Mouse (Mus musculus): ENCODE measurements at regions not wholly inside any gene's neighbourhood (a gene's known extent, or its start where the extent isn't known, plus 50 kb on each side); places are given as distances from the start of the nearest gene placed in this dataset.

- DNase-seq (ENCODE audit: low spot score in 2 of 2): no peak
- no peak overlapping the region for H3K27ac ChIP-seq
- no peak for TF ChIP-seq CTCF (conservative IDR thresholded peaks at IDR 0.05)
- no peak overlapping the region for H3K4me3 ChIP-seq
Measured at GRCm38 (mm10) chr15:61713953-61714352, 791.1 kb upstream of the A1bg start.

- DNase-seq (ENCODE audit: low spot score in 2 of 2): no peak
- no peak overlapping the region for H3K4me3 ChIP-seq
- no peak overlapping the region for H3K27ac ChIP-seq
- no peak for TF ChIP-seq CTCF (conservative IDR thresholded peaks at IDR 0.05)
Measured at GRCm38 (mm10) chr15:61708928-61709327, 786.1 kb upstream of the A1bg start.

- DNase-seq (ENCODE audit: low spot score in 2 of 2): no peak
- TF ChIP-seq CTCF (conservative IDR thresholded peaks at IDR 0.05): no peak
- no peak overlapping the region for H3K4me3 ChIP-seq
- no peak overlapping the region for H3K27ac ChIP-seq
Measured at GRCm38 (mm10) chr15:61707952-61708351, 785.1 kb upstream of the A1bg start.

GRCm38 (mm10) chr15:61692679-61693078 lies 769.9 kb upstream of the A1bg start:
- H3K4me3 ChIP-seq: no peak overlapping the region
- no peak for TF ChIP-seq CTCF (conservative IDR thresholded peaks at IDR 0.05)
- H3K27ac ChIP-seq: no peak overlapping the region
- DNase-seq (ENCODE audit: low spot score in 2 of 2): no peak

- peak; percentile 44 for TF ChIP-seq CTCF (conservative IDR thresholded peaks at IDR 0.05)
- Histone ChIP-seq H3K27ac (peak overlapping the region; percentile 29; the same call in 1 of the 2 replicates), H3K4me3 (peak overlapping the region; percentile 30)
- DNase-seq (ENCODE audit: low spot score in 2 of 2): peak; percentile 13 to 28
Measured at GRCm38 (mm10) chr15:61690425-61690824, 767.6 kb upstream of the A1bg start.

- H3K27ac ChIP-seq: no peak overlapping the region
- no peak for TF ChIP-seq CTCF (conservative IDR thresholded peaks at IDR 0.05)
Measured at GRCm38 (mm10) chr15:61689776-61690397, 767.1 kb upstream of the A1bg start.

GRCm38 (mm10) chr15:61682968-61683367 lies 760.2 kb upstream of the A1bg start:
- TF ChIP-seq CTCF (conservative IDR thresholded peaks at IDR 0.05): no peak
- DNase-seq (ENCODE audit: low spot score in 2 of 2): no peak
- Histone ChIP-seq H3K27ac (no peak overlapping the region), H3K4me3 (no peak overlapping the region)

More at GRCm38 (mm10) chr15:61689776-61690397, 767.1 kb upstream of the A1bg start:
- no peak for DNase-seq (ENCODE audit: low spot score in 2 of 2)
- H3K4me3 ChIP-seq: no peak overlapping the region; the same call in 1 of the 2 replicates

- TF ChIP-seq CTCF (conservative IDR thresholded peaks at IDR 0.05): no peak
- H3K4me3 ChIP-seq: no peak overlapping the region
Measured at GRCm38 (mm10) chr15:61670556-61670955, 747.7 kb upstream of the A1bg start.

GRCm38 (mm10) chr15:61660581-61660980 lies 737.8 kb upstream of the A1bg start:
- H3K27ac ChIP-seq: peak overlapping the region; percentile 64
- DNase-seq (ENCODE audit: low spot score in 2 of 2): peak in 1 of 2 experiments; percentile 4
- no peak for TF ChIP-seq CTCF (conservative IDR thresholded peaks at IDR 0.05)
- H3K4me3 ChIP-seq: no peak overlapping the region

More at GRCm38 (mm10) chr15:61670556-61670955, 747.7 kb upstream of the A1bg start:
- DNase-seq (ENCODE audit: low spot score in 2 of 2): no peak
- H3K27ac ChIP-seq: no peak overlapping the region

GRCm38 (mm10) chr15:61656951-61657350 lies 734.1 kb upstream of the A1bg start:
- Histone ChIP-seq H3K4me3 (no peak overlapping the region), H3K27ac (no peak overlapping the region)
- DNase-seq (ENCODE audit: low spot score in 2 of 2): no peak
- no peak for TF ChIP-seq CTCF (conservative IDR thresholded peaks at IDR 0.05)

- no peak overlapping the region for H3K27ac ChIP-seq
- no peak for DNase-seq (ENCODE audit: low spot score in 2 of 2)
- no peak for TF ChIP-seq CTCF (conservative IDR thresholded peaks at IDR 0.05)
- H3K4me3 ChIP-seq: no peak overlapping the region
Measured at GRCm38 (mm10) chr15:61654846-61655245, 732.0 kb upstream of the A1bg start.

GRCm38 (mm10) chr15:61653853-61654252 lies 731.0 kb upstream of the A1bg start:
- DNase-seq (ENCODE audit: low spot score in 2 of 2): no peak
- Histone ChIP-seq H3K27ac (no peak overlapping the region), H3K4me3 (no peak overlapping the region)
- TF ChIP-seq CTCF (conservative IDR thresholded peaks at IDR 0.05): no peak

- peak; percentile 47 for TF ChIP-seq CTCF (conservative IDR thresholded peaks at IDR 0.05)
- Histone ChIP-seq H3K27ac (no peak overlapping the region), H3K4me3 (no peak overlapping the region)
- DNase-seq (ENCODE audit: low spot score in 2 of 2): no peak
Measured at GRCm38 (mm10) chr15:61618638-61619500, 696.1 kb upstream of the A1bg start.
